Mouse (Mus musculus) G1E (cell line): Measurements from ENCODE around the gene Atrn. TPM values are rescaled to one million over a fixed set of nuclear protein-coding genes. Genes with fewer than 3 reads are reported as not detected.

ENCODE experiments used
- ATAC-seq: 2 replicates; pipeline ENCODE4 v1.8.0; 2016; ENCODE audit warnings: mild to moderate bottlenecking; ENCODE audit not compliant: insufficient number of reproducible peaks, poor library complexity, low FRiP score, severe bottlenecking; ENCODE audit errors: extremely low read depth
- DNase-seq: peaks from one replicate; pipeline ENCODE4 v3.0.0; 2012; ENCODE audit warnings: low spot score
- H3K27me3 ChIP-seq: 2 replicates; pipeline ENCODE4 v1.6.1; 2012; ENCODE audit warnings: mild to moderate bottlenecking, low read length, inconsistent platforms; ENCODE audit not compliant: insufficient read depth
- H3K36me3 ChIP-seq: replicated peaks from 2 replicates; pipeline ENCODE3; 2012; ENCODE audit warnings: mild to moderate bottlenecking, inconsistent platforms
- H3K4me1 ChIP-seq: 2 replicates; pipeline ENCODE4 v1.6.1; 2012; ENCODE audit warnings: low read depth, low read length, inconsistent platforms, mixed read lengths; ENCODE audit not compliant: insufficient read depth
- H3K4me3 ChIP-seq: 2 replicates; pipeline ENCODE4 v1.5.1; 2012; ENCODE audit warnings: low read depth, mild to moderate bottlenecking, inconsistent platforms, low read length, moderate library complexity, mixed read lengths
- H3K9me3 ChIP-seq: replicated peaks from 2 replicates; pipeline ENCODE4 v1.6.1; 2012; ENCODE audit warnings: inconsistent platforms
- CTCF ChIP-seq: IDR thresholded peaks from 2 replicates; pipeline ENCODE4 v1.5.1; 2012; ENCODE audit warnings: low read depth, low read length, inconsistent platforms, mixed read lengths
- GATA1 ChIP-seq: IDR thresholded peaks from 2 replicates; pipeline ENCODE4 v1.6.1; 2012; ENCODE audit warnings: borderline replicate concordance, low read length, inconsistent platforms, mixed read lengths
- GATA2 ChIP-seq: IDR thresholded peaks from 2 replicates; pipeline ENCODE4 v1.6.1; 2012; ENCODE audit warnings: low read depth, low read length, inconsistent platforms, borderline replicate concordance
- POLR2AphosphoS5 ChIP-seq: IDR thresholded peaks from 2 replicates; pipeline ENCODE4 v1.6.1; 2012; ENCODE audit warnings: low read depth, low read length, inconsistent platforms; ENCODE audit not compliant: insufficient replicate concordance
- TAL1 ChIP-seq: conservative IDR thresholded peaks from 2 replicates; pipeline ENCODE4 v1.6.1; 2012; ENCODE audit warnings: low read depth, low read length, inconsistent platforms, mixed read lengths
- polyA plus RNA-seq: library from polyadenylated mRNA; stranded (reverse); fragments of >175 nt; gene quantifications from 2 replicates; pipeline ENCODE4 v1.2.3, GENCODE M21; 2012
- total RNA-seq, 2 experiments: library from RNA; stranded (forward) in 1 of 2; stranded (reverse) in 1 of 2; fragments of 200-1000 nt in 1 of 2; fragments of >200 nt in 1 of 2; fragmentation: Nextera tagmentation in 1 of 2; gene quantifications; 2 replicates each; pipeline ENCODE4 v1.2.3; 2014 to 2017

Gene Atrn
- total and polyA plus RNA-seq, 3 experiments, result 1.8 to 17.2 (median 10.6) TPM

DNA sequence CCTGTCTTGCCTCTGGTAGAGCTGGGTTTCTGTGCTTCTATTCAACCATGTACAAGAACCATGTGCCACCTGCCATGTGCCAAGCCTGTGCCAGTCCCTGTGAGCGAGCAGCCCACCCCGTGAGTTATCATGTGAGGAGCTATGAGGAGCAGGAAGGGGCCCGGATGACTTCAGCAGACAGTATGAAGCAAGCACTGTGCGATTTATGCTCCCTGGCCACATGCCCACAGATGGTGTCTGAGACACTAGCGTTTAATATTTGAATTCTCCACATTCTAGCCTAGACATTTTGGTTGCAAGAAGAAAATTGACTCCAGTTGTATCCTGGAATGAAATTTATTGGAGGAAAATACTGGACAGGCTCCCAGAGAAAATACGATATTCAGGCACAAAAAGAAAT, 161.2 kb downstream of the Atrn start:
- H3K4me1 ChIP-seq, result peaks cover 5% of the 10 kb centered on the region; the same call in 1 of the 2 replicates
- DNase-seq (no peak), ATAC-seq (no peak)
- no peak for TF ChIP-seq POLR2AphosphoS5
- TF ChIP-seq GATA2, result no peak
- no peak for TF ChIP-seq GATA1
- no peak for TF ChIP-seq TAL1
- TF ChIP-seq CTCF, result no peak
- no peak overlapping the region for H3K4me3 ChIP-seq
- H3K36me3 ChIP-seq, result no peaks in the 10 kb centered on the region
- peaks cover 48% of the 10 kb centered on the region for H3K27me3 ChIP-seq
- no peaks in the 10 kb centered on the region for H3K9me3 ChIP-seq

- TF ChIP-seq GATA1 (no peak), CTCF (no peak), GATA2 (no peak), POLR2AphosphoS5 (no peak), TAL1 (no peak)
- peaks cover 2% of the 10 kb centered on the region; the same call in 1 of the 2 replicates for H3K4me1 ChIP-seq
- peaks cover 65% of the 10 kb centered on the region for H3K27me3 ChIP-seq
- no peaks in the 10 kb centered on the region for H3K9me3 ChIP-seq
- ATAC-seq (no peak), DNase-seq (no peak)
- H3K4me3 ChIP-seq, result no peak overlapping the region
- H3K36me3 ChIP-seq, result no peaks in the 10 kb centered on the region
Measured at GRCm38 (mm10) chr2:131072536-131072935, 166.2 kb downstream of the Atrn start.

Other genes starting within 250 kb of the Atrn start
- gene Ddrgk1, start 241.8 kb upstream of the Atrn start, total RNA-seq (2014; fragmentation: Nextera tagmentation), result 18.0 and 29.9 TPM in 2 replicates
- 39.3 and 47.4 TPM in 2 replicates for gene Ddrgk1, start 241.8 kb upstream of the Atrn start, total RNA-seq (2017)
- 66.8 and 67.4 TPM in 2 replicates for gene Ddrgk1, start 241.8 kb upstream of the Atrn start, polyA plus RNA-seq
- gene Itpa, start 238.9 kb upstream of the Atrn start, total RNA-seq (2014; fragmentation: Nextera tagmentation), result 11.1 and 12.9 TPM in 2 replicates
- 113 and 136 TPM in 2 replicates for gene Itpa, start 238.9 kb upstream of the Atrn start, total RNA-seq (2017)
- gene Itpa, start 238.9 kb upstream of the Atrn start, polyA plus RNA-seq, result 4.0 and 10.9 TPM in 2 replicates
- not detected in 2 replicates for gene Slc4a11, start 209.0 kb upstream of the Atrn start, total RNA-seq (2014; fragmentation: Nextera tagmentation)
- 0.06 and 0.66 TPM in 2 replicates for gene Slc4a11, start 209.0 kb upstream of the Atrn start, total RNA-seq (2017)
- 0.02 TPM in 2 replicates for gene Slc4a11, start 209.0 kb upstream of the Atrn start, polyA plus RNA-seq
- gene 4930402H24Rik, start 89 bp upstream of the Atrn start, total RNA-seq (2014; fragmentation: Nextera tagmentation), result 16.7 and 23.8 TPM in 2 replicates
- gene 4930402H24Rik, start 89 bp upstream of the Atrn start, total RNA-seq (2017), result 11.8 and 12.5 TPM in 2 replicates
- gene 4930402H24Rik, start 89 bp upstream of the Atrn start, polyA plus RNA-seq, result 3.4 and 3.5 TPM in 2 replicates
- not detected in 2 replicates for gene Gfra4, start 136.6 kb downstream of the Atrn start, total RNA-seq (2014; fragmentation: Nextera tagmentation)
- gene Gfra4, start 136.6 kb downstream of the Atrn start, total RNA-seq (2017), result not detected in 2 replicates
- not detected in 2 replicates for gene Gfra4, start 136.6 kb downstream of the Atrn start, polyA plus RNA-seq
- gene Adam33, start 157.3 kb downstream of the Atrn start, total RNA-seq (2014; fragmentation: Nextera tagmentation), result not detected in 2 replicates
- 0.06 and 0.27 TPM in 2 replicates for gene Adam33, start 157.3 kb downstream of the Atrn start, total RNA-seq (2017)
- not detected in 2 replicates for gene Adam33, start 157.3 kb downstream of the Atrn start, polyA plus RNA-seq
- gene Siglec1, start 180.3 kb downstream of the Atrn start, total RNA-seq (2014; fragmentation: Nextera tagmentation), result not detected in 2 replicates
- gene Siglec1, start 180.3 kb downstream of the Atrn start, total RNA-seq (2017), result 0.06 and 0.16 TPM in 2 replicates
- not detected in 2 replicates for gene Siglec1, start 180.3 kb downstream of the Atrn start, polyA plus RNA-seq
- 0.83 and 0.98 TPM in 2 replicates for gene Hspa12b, start 220.8 kb downstream of the Atrn start, total RNA-seq (2014; fragmentation: Nextera tagmentation)
- 1.8 and 2.2 TPM in 2 replicates for gene Hspa12b, start 220.8 kb downstream of the Atrn start, total RNA-seq (2017)
- gene Hspa12b, start 220.8 kb downstream of the Atrn start, polyA plus RNA-seq, result 2.9 TPM in 2 replicates
- not detected in 2 replicates for gene Gm11037, start 227.0 kb downstream of the Atrn start, total RNA-seq (2014; fragmentation: Nextera tagmentation)
- gene Gm11037, start 227.0 kb downstream of the Atrn start, total RNA-seq (2017), result not detected in 2 replicates
- not detected in 2 replicates for gene Gm11037, start 227.0 kb downstream of the Atrn start, polyA plus RNA-seq